8 mouse cellular contexts compared by ENCODE assay signal in genomic region chr3:98280933-98281678, GRCm38 (mm10). TPM values are rescaled to one million over a fixed set of nuclear protein-coding genes. Genes with fewer than 3 reads are reported as not detected.
DNase-seq lines count a peak whose midpoint lies in the region; ATAC-seq and TF ChIP-seq lines count a peak whose summit lies in the region.

No protein-coding gene starts in this region.

- peak; percentile 89 for ATAC-seq in forebrain, embryonic 16.5 days
- ATAC-seq in liver, postnatal 0 days, result no peak; the same call in 1 of the 2 replicates
- peak; percentile 92 for ATAC-seq in neural tube, embryonic 15.5 days (ENCODE audit: low FRiP score)

- peak overlapping the region; percentile 48; the same call in 1 of the 2 replicates for H3K4me2 ChIP-seq in CH12.LX (ENCODE audit: insufficient read depth, low read depth, poor library complexity, severe bottlenecking)
- H3K4me2 ChIP-seq in forebrain, embryonic 16.5 days (ENCODE audit: low read length), result no peak overlapping the region
- H3K4me2 ChIP-seq in liver, postnatal 0 days (ENCODE audit: low read depth, low read length), result peak overlapping the region; percentile 61; the same call in 1 of the 2 replicates
- peak overlapping the region; percentile 11 for H3K4me2 ChIP-seq in neural tube, embryonic 15.5 days

- peak; percentile 52 for DNase-seq in CH12.LX (ENCODE audit: extremely low read depth)
- peak; percentile 41 to 44 for DNase-seq in cerebellum, adult 18-20 months
- DNase-seq in heart, postnatal 36 days, result peak; percentile 66 to 68
- peak; percentile 24 to 78 for DNase-seq in layer of hippocampus, adult 18-20 months (ENCODE audit: low spot score in 2 of 2)
- peak; percentile 60 for DNase-seq in liver, postnatal 0 days
- peak; percentile 76 for DNase-seq in testis, postnatal 10 days (ENCODE audit: low spot score)

- H3K9ac ChIP-seq in CH12.LX (ENCODE audit: insufficient read depth, low read depth), result no peak overlapping the region
- no peak overlapping the region for H3K9ac ChIP-seq in forebrain, embryonic 16.5 days (replicated peaks; ENCODE audit: low read depth, low read length)
- peak overlapping the region; percentile 76 for H3K9ac ChIP-seq in liver, postnatal 0 days (replicated peaks)
- no peak overlapping the region for H3K9ac ChIP-seq in neural tube, embryonic 15.5 days (replicated peaks)

- no peak for TF ChIP-seq POLR2A in CH12.LX (IDR thresholded peaks at IDR 0.05; ENCODE audit: low read depth, low read length)

- no peaks in the 10 kb centered on the region for H3K9me3 ChIP-seq in CH12.LX (replicated peaks; ENCODE audit: low read length)
- no peaks in the 10 kb centered on the region for H3K9me3 ChIP-seq in forebrain, embryonic 16.5 days (ENCODE audit: control insufficient read depth, low read length)
- no peaks in the 10 kb centered on the region for H3K9me3 ChIP-seq in liver, postnatal 0 days (ENCODE audit: low read length)
- no peaks in the 10 kb centered on the region for H3K9me3 ChIP-seq in neural tube, embryonic 15.5 days (replicated peaks)

- no peaks in the 10 kb centered on the region for H3K79me2 ChIP-seq in CH12.LX (replicated peaks; ENCODE audit: control insufficient read depth, extremely low read depth, insufficient read depth, poor library complexity, severe bottlenecking)

- intact Hi-C loops in heart, postnatal 36 days (cut with DNase I), result loop anchor here (1.0 kb wide), 1 partner anchor 54 kb away; no protein-coding TSS in a partner anchor

- TF ChIP-seq CTCF in CH12.LX (conservative IDR thresholded peaks at IDR 0.05 in 1 of 2, IDR thresholded peaks at IDR 0.05 in 1 of 2; ENCODE audit: low read depth in 2 of 2, low read length in 2 of 2), result peak; percentile 78 to 84
- TF ChIP-seq CTCF in liver, postnatal 0 days (IDR thresholded peaks at IDR 0.05; ENCODE audit: low read depth), result peak; percentile 92

- no peak overlapping the region for H3K27ac ChIP-seq in CH12.LX (ENCODE audit: insufficient read depth, low read depth)
- no peak overlapping the region for H3K27ac ChIP-seq in forebrain, embryonic 16.5 days (ENCODE audit: low read length)
- peak overlapping the region; percentile 94 for H3K27ac ChIP-seq in liver, postnatal 0 days (ENCODE audit: low read depth)
- no peak overlapping the region for H3K27ac ChIP-seq in neural tube, embryonic 15.5 days (replicated peaks)

- no peak overlapping the region for H3K4me3 ChIP-seq in CH12.LX (replicated peaks in 1 of 3; ENCODE audit: low read depth in 2 of 3, low read length in 2 of 3, poor library complexity in 1 of 3)
- H3K4me3 ChIP-seq in forebrain, embryonic 16.5 days (replicated peaks; ENCODE audit: low read length), result no peak overlapping the region
- H3K4me3 ChIP-seq in liver, postnatal 0 days (ENCODE audit: low read depth, low read length), result peak overlapping the region; percentile 51
- no peak overlapping the region for H3K4me3 ChIP-seq in neural tube, embryonic 15.5 days (replicated peaks)

- WGBS in forebrain, embryonic 16.5 days, result 41% methylated on average over 12 of the region's 12 CpGs
- 19% methylated on average over 12 of the region's 12 CpGs for whole genome bisulfite sequencing in liver, postnatal 0 days (ENCODE audit: insufficient replicate concordance)
- 45% methylated on average over 12 of the region's 12 CpGs for WGBS in neural tube, embryonic 15.5 days

- H3K27me3 ChIP-seq in CH12.LX (replicated peaks), result peaks cover 7% of the 10 kb centered on the region
- H3K27me3 ChIP-seq in forebrain, embryonic 16.5 days (replicated peaks; ENCODE audit: control insufficient read depth, insufficient read depth, low read length), result no peaks in the 10 kb centered on the region
- H3K27me3 ChIP-seq in liver, postnatal 0 days (ENCODE audit: insufficient read depth, low read length), result no peaks in the 10 kb centered on the region
- no peaks in the 10 kb centered on the region for H3K27me3 ChIP-seq in neural tube, embryonic 15.5 days (replicated peaks)

- in situ Hi-C loops in CH12.LX (cut with MboI; ENCODE audit: low pct_ligation_motif_present, low pct_unique_long_range_greater_than_20kb, low sequenced_read_pairs), result no loop called here

- H3K4me1 ChIP-seq in CH12.LX (ENCODE audit: control insufficient read depth in 1 of 2, insufficient read depth in 2 of 2), result peaks cover 0 to 7% of the 10 kb centered on the region in 2 experiments; a peak in 1 of 4 replicates
- H3K4me1 ChIP-seq in forebrain, embryonic 16.5 days (replicated peaks; ENCODE audit: control insufficient read depth, insufficient read depth, low read length), result 0 out of 2 replicates have a peak, but pooled peaks cover 3% of the 10 kb centered on the region
- H3K4me1 ChIP-seq in liver, postnatal 0 days (ENCODE audit: insufficient read depth), result peaks cover 14% of the 10 kb centered on the region
- 0 out of 2 replicates have a peak, but pooled peaks cover 8% of the 10 kb centered on the region for H3K4me1 ChIP-seq in neural tube, embryonic 15.5 days

- TF ChIP-seq EP300 in CH12.LX (IDR thresholded peaks at IDR 0.05; ENCODE audit: low read length), result no peak
- no peak for TF ChIP-seq EP300 in liver, postnatal 0 days (IDR thresholded peaks at IDR 0.05; ENCODE audit: low read depth)

- dilution Hi-C loops in CH12.LX (cut with MboI; ENCODE audit: extremely low pct_ligation_motif_present, extremely low pct_unique_long_range_greater_than_20kb, low sequenced_read_pairs), result no loop called here

- peak; percentile 56 for TF ChIP-seq RAD21 in CH12.LX (IDR thresholded peaks at IDR 0.05; ENCODE audit: low read depth, low read length)

- H3K36me3 ChIP-seq in CH12.LX (replicated peaks in 1 of 2; ENCODE audit: control insufficient read depth in 1 of 2, insufficient read depth in 1 of 2, low read length in 1 of 2), result no peaks in the 10 kb centered on the region
- no peaks in the 10 kb centered on the region for H3K36me3 ChIP-seq in forebrain, embryonic 16.5 days (ENCODE audit: control insufficient read depth, insufficient read depth)
- no peaks in the 10 kb centered on the region for H3K36me3 ChIP-seq in liver, postnatal 0 days (replicated peaks; ENCODE audit: insufficient read depth, low read length)
- H3K36me3 ChIP-seq in neural tube, embryonic 15.5 days, result no peaks in the 10 kb centered on the region

TF ChIP-seq in CH12.LX, 34 proteins besides CTCF, POLR2A, EP300 and RAD21:
- TF ChIP-seq TCF12 (IDR thresholded peaks at IDR 0.05; ENCODE audit: low read depth, low read length), result 0 out of 2 replicates have a peak, but pooled peaks have one; percentile 21
- TF ChIP-seq ZC3H11A (IDR thresholded peaks at IDR 0.05; ENCODE audit: low read depth, low read length), result no peak
- peak; percentile 42 for TF ChIP-seq SMC3 (IDR thresholded peaks at IDR 0.05; ENCODE audit: low read depth, low read length)

RNA-seq across cellular contexts. Expression of gene Hmgcs2, which starts 0.9 kb away (rescaled TPM):
- total RNA-seq in CH12.LX (2012; rRNA removed), result not detected in 2 replicates
- total RNA-seq in CH12.LX (2014; rRNA removed), result not detected in 2 replicates
- polyA plus RNA-seq in CH12.LX (2012; ENCODE audit: insufficient read length, low read depth), result not detected in 2 replicates
- 10.8 and 12.8 TPM in 2 replicates for polyA plus RNA-seq in forebrain, embryonic 16.5 days (2015; fragmentation: Nextera tagmentation; extraction: Ambion mirVana)
- total RNA-seq in heart, postnatal 36 days (2021), result 10 to 100 TPM; 26.0 to 27.1 TPM
- 1 to 10 TPM; 7.0 to 8.8 TPM for total RNA-seq in layer of hippocampus, adult 18-20 months (2021)
- 1,492 and 1,631 TPM in 2 replicates for polyA plus RNA-seq in liver, postnatal 0 days (2015; fragmentation: Nextera tagmentation; extraction: Ambion mirVana)
- 15.3 and 17.7 TPM in 2 replicates for polyA plus RNA-seq in neural tube, embryonic 15.5 days (2015; fragmentation: Nextera tagmentation; extraction: Ambion mirVana)

RNA-seq across cellular contexts. Expression of gene Phgdh, which starts 58.7 kb away (rescaled TPM):
- 500 and 631 TPM in 2 replicates for total RNA-seq in CH12.LX (2012; rRNA removed)
- total RNA-seq in CH12.LX (2014; rRNA removed), result 540 and 587 TPM in 2 replicates
- polyA plus RNA-seq in CH12.LX (2012; ENCODE audit: insufficient read length, low read depth), result 543 and 677 TPM in 2 replicates
- polyA plus RNA-seq in forebrain, embryonic 16.5 days (2015; fragmentation: Nextera tagmentation; extraction: Ambion mirVana), result 168 and 190 TPM in 2 replicates
- 1 to 10 TPM; 1.9 to 2.1 TPM for total RNA-seq in heart, postnatal 36 days (2021)
- 10 to 100 TPM; 65.4 to 68.8 TPM for total RNA-seq in layer of hippocampus, adult 18-20 months (2021)
- polyA plus RNA-seq in liver, postnatal 0 days (2015; fragmentation: Nextera tagmentation; extraction: Ambion mirVana), result 25.6 and 32.7 TPM in 2 replicates
- polyA plus RNA-seq in neural tube, embryonic 15.5 days (2015; fragmentation: Nextera tagmentation; extraction: Ambion mirVana), result 156 and 225 TPM in 2 replicates

RNA-seq across cellular contexts. Expression of gene Reg4, which starts 59.1 kb away (rescaled TPM):
- total RNA-seq in CH12.LX (2012; rRNA removed) (not detected in 2 replicates), CH12.LX (2014; rRNA removed) (not detected in 2 replicates)
- not detected in 2 replicates for polyA plus RNA-seq in CH12.LX (2012; ENCODE audit: insufficient read length, low read depth)
- polyA plus RNA-seq in forebrain, embryonic 16.5 days (2015; fragmentation: Nextera tagmentation; extraction: Ambion mirVana), result not detected in 2 replicates
- not detected for total RNA-seq in heart, postnatal 36 days (2021)
- total RNA-seq in layer of hippocampus, adult 18-20 months (2021), result not detected
- polyA plus RNA-seq in liver, postnatal 0 days (2015; fragmentation: Nextera tagmentation; extraction: Ambion mirVana), result not detected in 2 replicates
- polyA plus RNA-seq in neural tube, embryonic 15.5 days (2015; fragmentation: Nextera tagmentation; extraction: Ambion mirVana), result 0.47 TPM in 1 of 2 replicates, not detected in the other

Comparison
In these comparisons a context has a peak if more than half of its experiments do, and no peak if none do; other contexts are left out.
1. RNA of gene Hmgcs2, which starts 0.9 kb away (polyA plus RNA-seq): 1,492 to 1,631 TPM in liver, postnatal 0 days; 15.3 to 17.7 TPM in neural tube, embryonic 15.5 days, 10.8 to 12.8 TPM in forebrain, embryonic 16.5 days and not detected in CH12.LX; every median in the first group is over 10 times any median in the second.
2. Peak in every context shown above with its lines, with median percentiles within 50 percentile points of each other: DNase-seq.